Mouse (Mus musculus): ENCODE results near the gene Rbpj. TPM values are rescaled to one million over a fixed set of nuclear protein-coding genes. Genes with fewer than 3 reads are reported as not detected.

Rbpj gene
- polyA plus RNA-seq, 1 experiment from 2014 or later = 7.1 TPM

DNA sequence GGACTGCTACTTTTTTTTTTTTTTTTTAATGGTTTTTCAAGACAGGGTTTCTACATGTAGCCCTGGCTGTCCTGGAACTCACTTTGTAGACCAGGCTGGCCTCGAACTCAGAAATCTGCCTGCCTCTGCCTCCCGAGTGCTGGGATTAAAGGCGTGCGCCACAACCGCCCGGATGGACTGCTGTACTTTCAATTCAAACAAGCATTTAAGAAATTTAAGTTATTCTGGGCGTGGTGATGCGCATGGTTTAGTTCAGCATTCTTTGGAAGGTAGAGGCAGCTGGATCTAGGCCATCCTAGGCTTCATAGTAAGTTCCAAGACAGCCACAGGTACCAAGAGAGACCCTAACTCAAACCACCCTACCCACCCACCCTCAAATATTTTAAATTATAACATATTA is 88.2 kb downstream of the Rbpj start:
- H3K4me2 ChIP-seq = no peak overlapping the region
- H3K27me3 ChIP-seq = no peaks in the 10 kb centered on the region
- no peaks in the 10 kb centered on the region for H3K4me1 ChIP-seq (replicated peaks)
- H3K9ac ChIP-seq = no peak overlapping the region
- no peak for ATAC-seq (ENCODE audit: insufficient read depth)
- no peak overlapping the region for H3K4me3 ChIP-seq (replicated peaks)
- no peak overlapping the region for H3K27ac ChIP-seq (replicated peaks)
- 71% methylated on average over 8 of the region's 8 CpGs for WGBS (ENCODE audit: insufficient replicate concordance)
- no peaks in the 10 kb centered on the region for H3K36me3 ChIP-seq (replicated peaks)
- no peaks in the 10 kb centered on the region for H3K9me3 ChIP-seq (replicated peaks)

DNA sequence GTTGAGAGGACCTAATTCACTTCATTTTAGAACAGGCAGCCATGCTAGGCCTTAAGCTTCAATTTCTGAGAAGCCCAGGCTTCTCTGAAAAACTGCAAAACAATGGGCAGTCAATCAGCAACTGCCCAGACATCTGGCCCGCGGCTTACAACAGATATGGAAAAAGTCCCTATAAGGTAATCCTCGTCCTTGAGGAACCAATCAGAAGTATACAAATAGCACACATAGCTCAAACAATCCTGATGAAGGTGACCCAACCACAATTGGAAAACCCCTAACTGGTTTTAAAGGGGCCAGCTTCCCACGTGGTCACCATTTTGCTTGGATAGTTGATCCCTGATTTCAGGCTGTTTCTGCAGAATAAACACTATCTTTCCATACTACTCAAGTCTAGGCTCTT is 89.0 kb downstream of the Rbpj start:
- Histone ChIP-seq H3K9me3 (replicated peaks) (no peaks in the 10 kb centered on the region), H3K4me2 (no peak overlapping the region), H3K27me3 (no peaks in the 10 kb centered on the region), H3K4me3 (replicated peaks) (no peak overlapping the region), H3K9ac (no peak overlapping the region), H3K4me1 (replicated peaks) (no peaks in the 10 kb centered on the region), H3K27ac (replicated peaks) (no peak overlapping the region), H3K36me3 (replicated peaks) (no peaks in the 10 kb centered on the region)
- no peak for ATAC-seq (ENCODE audit: insufficient read depth)
- WGBS (ENCODE audit: insufficient replicate concordance) = 56% methylated on average over 4 of the region's 4 CpGs

DNA sequence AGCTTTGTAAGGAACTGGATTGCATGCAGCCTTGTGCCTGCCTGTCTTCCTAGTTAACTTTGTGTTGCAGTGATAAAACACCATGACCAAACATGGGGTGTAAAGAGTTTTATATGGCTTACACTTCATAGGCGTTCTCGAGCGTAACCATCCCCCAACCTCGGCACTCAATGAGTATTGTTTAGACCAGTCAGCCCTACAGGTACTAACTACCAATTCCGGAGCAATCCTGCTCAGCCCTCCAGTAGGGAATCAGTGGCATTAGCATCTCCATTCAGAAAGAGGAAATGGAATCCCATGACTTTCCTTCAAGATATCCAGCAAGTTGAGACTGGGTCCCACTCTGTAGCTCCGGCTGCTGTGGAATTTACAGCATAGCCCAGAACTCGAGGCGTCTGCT is 89.5 kb downstream of the Rbpj start:
- Histone ChIP-seq H3K4me3 (replicated peaks) (no peak overlapping the region), H3K4me2 (no peak overlapping the region), H3K4me1 (replicated peaks) (no peaks in the 10 kb centered on the region), H3K27ac (replicated peaks) (no peak overlapping the region), H3K27me3 (no peaks in the 10 kb centered on the region), H3K36me3 (replicated peaks) (no peaks in the 10 kb centered on the region), H3K9ac (no peak overlapping the region), H3K9me3 (replicated peaks) (no peaks in the 10 kb centered on the region)
- WGBS (ENCODE audit: insufficient replicate concordance) = 79% methylated on average over 8 of the region's 8 CpGs
- ATAC-seq (ENCODE audit: insufficient read depth) = no peak

DNA sequence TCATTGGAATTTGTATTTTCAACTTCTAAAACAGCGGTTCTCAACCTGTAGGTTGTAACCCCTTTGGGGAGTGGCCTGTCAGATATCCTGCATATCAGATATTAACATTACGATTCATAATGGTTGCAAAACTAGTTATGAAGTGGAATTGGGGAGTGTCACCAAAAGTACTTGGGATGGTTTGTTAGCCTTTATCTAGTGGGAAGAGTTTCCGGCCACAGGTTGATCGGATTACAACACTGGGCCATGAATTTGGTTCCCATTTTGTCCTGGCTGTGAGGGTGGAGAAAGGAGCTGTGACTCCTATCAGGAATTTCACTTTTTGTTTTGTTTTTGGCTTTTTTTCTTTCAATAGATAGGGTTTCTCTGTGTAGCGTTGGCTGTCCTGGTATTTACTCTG is 90.0 kb downstream of the Rbpj start:
- ATAC-seq (ENCODE audit: insufficient read depth) = no peak
- no peaks in the 10 kb centered on the region for H3K27me3 ChIP-seq
- H3K36me3 ChIP-seq (replicated peaks) = no peaks in the 10 kb centered on the region
- H3K9me3 ChIP-seq (replicated peaks) = no peaks in the 10 kb centered on the region
- H3K4me1 ChIP-seq (replicated peaks) = no peaks in the 10 kb centered on the region
- WGBS (ENCODE audit: insufficient replicate concordance) = 80% methylated on average over 5 of the region's 5 CpGs
- no peak overlapping the region for H3K4me3 ChIP-seq (replicated peaks)
- H3K27ac ChIP-seq (replicated peaks) = no peak overlapping the region
- H3K9ac ChIP-seq = no peak overlapping the region
- H3K4me2 ChIP-seq = no peak overlapping the region

DNA sequence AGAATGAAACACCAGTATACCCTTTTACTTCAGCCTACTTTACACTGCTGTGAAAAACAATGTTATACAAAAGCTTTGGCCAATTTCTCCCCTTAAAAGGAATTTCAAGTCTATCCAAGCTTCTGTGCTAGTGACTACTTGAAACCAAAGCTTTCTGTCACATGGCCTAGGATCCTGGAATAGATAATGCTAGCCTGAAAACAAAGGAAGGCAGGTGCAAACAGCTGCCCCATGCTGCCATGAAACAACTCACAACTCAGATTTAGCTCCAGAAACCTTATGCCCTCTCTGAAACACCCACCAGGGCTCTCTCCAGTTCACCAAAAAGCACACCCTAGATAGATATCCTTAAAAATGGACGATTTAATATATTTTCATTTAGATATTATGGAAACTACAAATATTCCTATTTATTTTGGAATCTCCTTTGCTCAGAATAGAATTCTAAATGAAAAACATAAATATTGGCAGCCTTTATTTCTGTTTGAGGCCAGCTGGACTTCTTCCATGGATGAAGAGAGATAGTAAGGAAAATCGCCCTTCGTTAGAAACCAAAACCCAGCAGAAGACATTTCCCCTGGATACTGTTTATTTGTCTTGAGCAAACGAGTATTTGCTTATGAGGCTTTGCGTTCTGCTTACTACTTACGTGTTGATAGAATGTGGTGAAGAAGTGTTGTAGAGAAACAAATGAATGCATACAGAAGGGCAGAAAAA is 91.8 kb downstream of the Rbpj start:
- Histone ChIP-seq H3K27ac (replicated peaks) (no peak overlapping the region), H3K4me1 (replicated peaks) (no peaks in the 10 kb centered on the region), H3K4me2 (no peak overlapping the region), H3K9me3 (replicated peaks) (no peaks in the 10 kb centered on the region), H3K4me3 (replicated peaks) (no peak overlapping the region), H3K9ac (no peak overlapping the region), H3K36me3 (replicated peaks) (no peaks in the 10 kb centered on the region), H3K27me3 (no peaks in the 10 kb centered on the region)
- no peak for ATAC-seq (ENCODE audit: insufficient read depth)
- WGBS (ENCODE audit: insufficient replicate concordance) = 69% methylated on average over 6 of the region's 6 CpGs

DNA sequence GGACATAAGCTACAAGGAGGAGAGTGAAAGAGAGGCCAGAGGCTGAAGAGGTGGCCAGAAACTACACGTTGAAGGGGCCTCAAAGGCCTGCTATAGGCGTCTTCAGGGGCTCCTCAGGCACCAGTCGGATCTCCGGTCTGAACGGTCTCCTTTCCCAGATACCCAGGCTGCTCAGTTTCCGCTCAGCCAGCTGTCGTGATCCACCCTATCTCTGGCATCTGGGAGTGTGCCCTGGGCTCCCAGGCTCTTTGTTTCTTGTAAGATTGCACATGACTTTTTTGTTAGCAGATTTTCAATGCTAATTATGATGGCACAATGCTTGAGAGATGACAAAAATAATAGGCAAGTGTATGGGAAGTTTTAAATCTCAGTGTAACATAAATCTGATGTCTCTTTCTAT is 95.2 kb downstream of the Rbpj start:
- no peaks in the 10 kb centered on the region for H3K27me3 ChIP-seq
- no peaks in the 10 kb centered on the region for H3K4me1 ChIP-seq (replicated peaks)
- H3K9ac ChIP-seq = no peak overlapping the region
- no peak overlapping the region for H3K4me3 ChIP-seq (replicated peaks)
- H3K9me3 ChIP-seq (replicated peaks) = no peaks in the 10 kb centered on the region
- 62% methylated on average over 7 of the region's 7 CpGs for WGBS (ENCODE audit: insufficient replicate concordance)
- H3K36me3 ChIP-seq (replicated peaks) = no peaks in the 10 kb centered on the region
- no peak overlapping the region for H3K4me2 ChIP-seq
- H3K27ac ChIP-seq (replicated peaks) = no peak overlapping the region
- ATAC-seq (ENCODE audit: insufficient read depth) = no peak

DNA sequence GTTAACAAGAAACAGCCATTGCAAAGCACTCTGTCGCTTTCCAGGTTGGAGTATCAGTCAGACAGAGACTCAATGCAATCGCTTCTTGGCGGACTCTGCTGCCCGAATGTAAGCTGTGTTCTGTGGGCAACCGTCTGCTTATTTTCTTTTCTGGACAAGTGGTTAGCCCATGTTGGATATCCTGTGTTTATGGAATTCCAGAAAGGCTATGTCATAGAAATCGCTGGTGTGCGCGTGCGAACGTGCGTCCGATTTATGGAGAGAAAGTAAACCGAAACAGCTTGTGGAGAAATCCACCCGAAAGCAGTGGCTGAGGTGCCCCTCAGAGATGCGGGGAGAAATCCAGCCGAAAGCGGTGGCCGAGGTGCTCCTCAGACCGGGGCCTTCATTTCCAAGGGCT is 98.4 kb downstream of the Rbpj start:
- 85% methylated on average over 19 of the region's 19 CpGs for WGBS (ENCODE audit: insufficient replicate concordance)
- Histone ChIP-seq H3K9ac (no peak overlapping the region), H3K4me3 (replicated peaks) (no peak overlapping the region), H3K27me3 (no peaks in the 10 kb centered on the region), H3K36me3 (replicated peaks) (no peaks in the 10 kb centered on the region), H3K9me3 (replicated peaks) (no peaks in the 10 kb centered on the region), H3K4me2 (no peak overlapping the region), H3K27ac (replicated peaks) (no peak overlapping the region), H3K4me1 (replicated peaks) (no peaks in the 10 kb centered on the region)
- no peak for ATAC-seq (ENCODE audit: insufficient read depth)

DNA sequence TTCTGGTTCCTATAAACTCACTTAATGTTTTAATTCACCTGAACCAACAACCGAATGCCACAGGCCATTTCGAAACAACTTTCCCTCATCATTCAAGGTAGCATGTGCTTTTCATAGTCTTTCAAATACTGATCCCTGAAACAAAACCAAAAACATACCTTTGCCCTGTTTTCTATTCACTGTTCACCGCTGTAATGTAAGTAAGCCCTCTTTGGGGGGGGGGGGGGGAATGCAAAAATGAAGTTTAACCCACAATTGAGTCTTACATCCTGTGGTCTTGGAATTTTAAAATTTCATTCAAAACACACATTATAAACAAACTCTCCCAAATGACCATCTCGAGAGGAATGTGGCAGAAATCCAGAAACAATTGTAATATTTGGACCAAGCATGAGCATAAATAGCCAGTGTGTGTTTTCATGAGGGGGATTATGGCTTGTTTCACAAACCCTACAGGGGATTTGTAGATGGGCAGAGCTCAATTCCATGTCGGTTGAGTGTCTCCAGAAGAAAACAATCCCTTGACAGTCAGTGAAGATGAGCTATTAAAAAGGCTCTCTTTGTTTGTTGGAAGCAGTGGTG is 99.4 kb downstream of the Rbpj start:
- H3K9ac ChIP-seq = no peak overlapping the region
- ATAC-seq (ENCODE audit: insufficient read depth) = no peak

DNA sequence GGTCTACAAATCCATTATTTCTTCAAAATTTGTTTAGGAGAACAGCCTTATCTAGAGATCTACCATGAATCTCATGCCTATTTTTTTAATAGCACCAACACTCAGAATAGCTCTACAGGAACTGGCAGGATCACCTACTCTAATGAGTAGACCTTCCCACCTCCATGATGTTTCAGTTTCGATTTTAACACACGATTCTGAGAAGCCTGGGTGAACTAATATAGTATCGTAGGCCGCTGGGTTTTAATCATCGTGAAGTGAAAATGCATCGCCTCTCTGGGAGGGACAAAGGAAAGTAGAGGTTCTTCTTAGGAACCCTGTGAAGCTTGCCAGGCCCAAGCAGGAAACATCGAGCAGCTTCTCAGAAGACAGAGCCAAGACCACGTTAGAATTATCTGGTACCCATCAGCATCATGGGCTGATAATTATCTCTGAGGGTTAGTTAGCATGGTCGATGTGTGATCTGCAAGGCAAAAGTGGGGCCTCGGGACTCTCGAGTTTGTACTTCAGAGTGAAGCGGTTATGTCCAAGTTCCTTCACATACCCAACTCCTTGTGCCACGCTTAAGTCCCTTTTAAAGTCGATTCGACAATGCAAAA is 100.6 kb downstream of the Rbpj start:
- WGBS (ENCODE audit: insufficient replicate concordance) = 69% methylated on average over 15 of the region's 15 CpGs
- Histone ChIP-seq H3K4me1 (replicated peaks) (no peaks in the 10 kb centered on the region), H3K9ac (no peak overlapping the region), H3K27me3 (no peaks in the 10 kb centered on the region), H3K4me2 (no peak overlapping the region), H3K27ac (replicated peaks) (no peak overlapping the region), H3K9me3 (replicated peaks) (no peaks in the 10 kb centered on the region), H3K36me3 (replicated peaks) (no peaks in the 10 kb centered on the region), H3K4me3 (replicated peaks) (no peak overlapping the region)
- ATAC-seq (ENCODE audit: insufficient read depth) = no peak

More for the DNA sequence above, 99.4 kb downstream of the Rbpj start:
- Histone ChIP-seq H3K27ac (replicated peaks) (no peak overlapping the region), H3K27me3 (no peaks in the 10 kb centered on the region), H3K9me3 (replicated peaks) (no peaks in the 10 kb centered on the region), H3K4me2 (no peak overlapping the region), H3K4me3 (replicated peaks) (no peak overlapping the region), H3K4me1 (replicated peaks) (no peaks in the 10 kb centered on the region), H3K36me3 (replicated peaks) (no peaks in the 10 kb centered on the region)
- WGBS (ENCODE audit: insufficient replicate concordance) = 64% methylated on average over 5 of the region's 5 CpGs

DNA sequence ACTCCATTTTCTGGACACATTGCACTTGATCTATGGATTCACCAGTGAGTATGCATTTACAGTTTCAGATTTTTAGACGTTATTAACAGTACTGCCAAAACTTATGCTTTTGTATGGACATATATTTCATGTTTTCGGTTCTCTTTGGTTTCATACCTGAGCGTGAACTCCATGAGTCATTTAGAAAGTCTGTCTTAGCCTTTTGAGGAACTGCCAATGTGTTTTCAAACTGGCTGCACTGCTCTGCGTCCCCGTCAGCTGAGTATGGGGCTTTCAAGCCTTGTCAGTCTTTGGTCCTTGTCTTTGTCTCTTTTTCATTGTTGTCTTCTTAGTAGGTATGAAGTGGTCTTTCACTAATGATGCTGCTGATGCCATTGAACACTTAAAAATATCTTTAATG is 106.5 kb downstream of the Rbpj start:
- no peaks in the 10 kb centered on the region for H3K9me3 ChIP-seq (replicated peaks)
- no peak overlapping the region for H3K9ac ChIP-seq
- H3K36me3 ChIP-seq (replicated peaks) = no peaks in the 10 kb centered on the region
- no peak overlapping the region for H3K27ac ChIP-seq (replicated peaks)
- no peaks in the 10 kb centered on the region for H3K27me3 ChIP-seq
- H3K4me2 ChIP-seq = no peak overlapping the region
- no peak overlapping the region for H3K4me3 ChIP-seq (replicated peaks)
- no peaks in the 10 kb centered on the region for H3K4me1 ChIP-seq (replicated peaks)
- WGBS (ENCODE audit: insufficient replicate concordance) = 56% methylated on average over 5 of the region's 5 CpGs
- ATAC-seq (ENCODE audit: insufficient read depth) = no peak

DNA sequence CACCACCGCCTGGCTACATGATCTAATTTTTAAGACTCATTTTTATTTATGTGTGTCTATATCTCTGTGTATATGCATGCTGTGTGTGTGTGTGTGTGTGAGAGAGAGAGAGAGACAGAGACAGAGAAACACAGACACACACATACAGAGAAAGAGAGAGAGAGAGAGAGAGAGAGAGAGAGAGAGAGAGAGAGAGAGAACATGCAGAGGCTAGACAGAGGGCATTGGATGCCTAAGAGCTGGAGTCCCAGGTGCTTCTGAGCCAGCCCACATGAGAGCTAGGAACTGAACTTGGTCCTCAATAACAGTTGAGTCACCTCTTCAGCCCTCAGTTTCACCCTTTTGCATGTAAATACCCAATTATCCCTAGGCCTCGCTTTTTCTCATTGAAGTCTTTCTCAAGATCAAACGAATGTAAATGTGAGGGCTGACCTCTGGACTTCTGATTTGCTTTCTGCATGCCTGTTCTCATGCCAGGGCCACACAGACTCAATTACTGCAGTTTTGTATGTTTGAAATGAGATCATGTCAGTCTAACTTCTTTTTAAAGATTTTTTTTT is 109.0 kb downstream of the Rbpj start:
- WGBS (ENCODE audit: insufficient replicate concordance) = 43% methylated on average over 3 of the region's 3 CpGs
- ATAC-seq (ENCODE audit: insufficient read depth) = no peak

More for the DNA sequence above, 109.0 kb downstream of the Rbpj start:
- Histone ChIP-seq H3K27ac (replicated peaks) (no peak overlapping the region), H3K4me1 (replicated peaks) (no peaks in the 10 kb centered on the region), H3K9ac (no peak overlapping the region), H3K9me3 (replicated peaks) (no peaks in the 10 kb centered on the region), H3K27me3 (no peaks in the 10 kb centered on the region), H3K4me3 (replicated peaks) (no peak overlapping the region), H3K36me3 (replicated peaks) (no peaks in the 10 kb centered on the region), H3K4me2 (no peak overlapping the region)
